Mouse (Mus musculus): Measurements from ENCODE around the gene Esyt1. TPM values are rescaled to one million over a fixed set of nuclear protein-coding genes. Genes with fewer than 3 reads are reported as not detected.

The Esyt1 gene
- polyA plus RNA-seq, 1 experiment, result 97.2 TPM

GRCm38 (mm10) chr10:128460270-128460630 lies 65.4 kb downstream of the Esyt1 start:
- Histone ChIP-seq H3K4me3 (replicated peaks; ENCODE audit: extremely low read depth, low read depth, low read length) (peak overlapping the region; percentile 8), H3K4me1 (ENCODE audit: control insufficient read depth, insufficient read depth, low read length) (peaks cover 7% of the 10 kb centered on the region)
- 11% methylated on average over 5 of the region's 5 CpGs for WGBS
- TF ChIP-seq CTCF (IDR thresholded peaks at IDR 0.05; ENCODE audit: insufficient read depth, low read length), result no peak
- TF ChIP-seq POLR2A (IDR thresholded peaks at IDR 0.05; ENCODE audit: borderline replicate concordance, extremely low read depth, low read depth, low read length), result no peak
- DNase-seq, result no peak

Other genes with a start within 250 kb of the Esyt1 start
- 0.08 TPM in 1 of 2 replicates, not detected in the other for gene Il23a, start 227.1 kb downstream of the Esyt1 start, polyA plus RNA-seq (2012; rRNA removed)
- 22.8 and 30.7 TPM in 2 replicates for gene Pan2, start 222.5 kb downstream of the Esyt1 start, polyA plus RNA-seq (2012; rRNA removed)
- gene Cnpy2, start 203.4 kb downstream of the Esyt1 start, polyA plus RNA-seq (2012; rRNA removed), result 32.0 and 55.9 TPM in 2 replicates
- gene Cs, start 188.1 kb downstream of the Esyt1 start, polyA plus RNA-seq (2012; rRNA removed), result 95.6 and 150 TPM in 2 replicates
- gene Coq10a, start 156.9 kb downstream of the Esyt1 start, polyA plus RNA-seq (2012; rRNA removed), result 28.9 and 48.7 TPM in 2 replicates
- 24.5 and 31.6 TPM in 2 replicates for gene Ankrd52, start 148.8 kb downstream of the Esyt1 start, polyA plus RNA-seq (2012; rRNA removed)
- gene Slc39a5, start 124.6 kb downstream of the Esyt1 start, polyA plus RNA-seq (2012; rRNA removed), result 0.42 TPM in 1 of 2 replicates, not detected in the other
- 22.1 and 23.4 TPM in 2 replicates for gene Nabp2, start 114.4 kb downstream of the Esyt1 start, polyA plus RNA-seq (2012; rRNA removed)
- gene Rnf41, start 114.2 kb downstream of the Esyt1 start, polyA plus RNA-seq (2012; rRNA removed), result 24.4 and 25.5 TPM in 2 replicates
- 99.8 TPM in 2 replicates for gene Smarcc2, start 66.6 kb downstream of the Esyt1 start, polyA plus RNA-seq (2012; rRNA removed)
- gene Myl6, start 31.7 kb downstream of the Esyt1 start, polyA plus RNA-seq (2012; rRNA removed), result 771 and 1,159 TPM in 2 replicates
- 1.9 and 2.0 TPM in 2 replicates for gene Myl6b, start 27.2 kb downstream of the Esyt1 start, polyA plus RNA-seq (2012; rRNA removed)
- gene Zc3h10, start 21.9 kb upstream of the Esyt1 start, polyA plus RNA-seq (2012; rRNA removed), result 13.2 and 15.1 TPM in 2 replicates
- 1,224 and 1,373 TPM in 2 replicates for gene Rpl41, start 23.4 kb upstream of the Esyt1 start, polyA plus RNA-seq (2012; rRNA removed)
- 13.7 and 23.9 TPM in 2 replicates for gene Pa2g4, start 40.1 kb upstream of the Esyt1 start, polyA plus RNA-seq (2012; rRNA removed)
- gene Erbb3, start 63.8 kb upstream of the Esyt1 start, polyA plus RNA-seq (2012; rRNA removed), result 20.0 and 24.9 TPM in 2 replicates
- gene Rps26, start 100.9 kb upstream of the Esyt1 start, polyA plus RNA-seq (2012; rRNA removed), result 421 and 530 TPM in 2 replicates
- gene Ikzf4, start 120.1 kb upstream of the Esyt1 start, polyA plus RNA-seq (2012; rRNA removed), result 2.7 and 4.4 TPM in 2 replicates
- 8.9 and 15.3 TPM in 2 replicates for gene Suox, start 148.2 kb upstream of the Esyt1 start, polyA plus RNA-seq (2012; rRNA removed)
- 80.0 and 109 TPM in 2 replicates for gene Rab5b, start 170.4 kb upstream of the Esyt1 start, polyA plus RNA-seq (2012; rRNA removed)
- 0.36 and 0.51 TPM in 2 replicates for gene Pmel, start 178.3 kb upstream of the Esyt1 start, polyA plus RNA-seq (2012; rRNA removed)
- 11.4 and 17.3 TPM in 2 replicates for gene Cdk2, start 179.2 kb upstream of the Esyt1 start, polyA plus RNA-seq (2012; rRNA removed)
- gene Dgka, start 219.0 kb upstream of the Esyt1 start, polyA plus RNA-seq (2012; rRNA removed), result 38.4 and 53.7 TPM in 2 replicates
- 15.9 and 22.4 TPM in 2 replicates for gene Pym1, start 222.0 kb upstream of the Esyt1 start, polyA plus RNA-seq (2012; rRNA removed)